Mouse (Mus musculus): Measurements from ENCODE around the gene Gm1043. TPM values are rescaled to one million over a fixed set of nuclear protein-coding genes. Genes with fewer than 3 reads are reported as not detected.
A peak's percentile ranks its signal among the peaks of the same experiment; 100 is the strongest.

The Gm1043 gene
- polyA plus RNA-seq, 1 experiment = 0.38 TPM

- no peak overlapping the region for H3K4me3 ChIP-seq (replicated peaks; ENCODE audit: extremely low read depth, low read depth, low read length)
- no peak for DNase-seq
- no peaks in the 10 kb centered on the region for H3K4me1 ChIP-seq (ENCODE audit: control insufficient read depth, insufficient read depth, low read length)
- no peak for TF ChIP-seq CTCF (IDR thresholded peaks at IDR 0.05; ENCODE audit: insufficient read depth, low read length)
- TF ChIP-seq POLR2A (IDR thresholded peaks at IDR 0.05; ENCODE audit: borderline replicate concordance, extremely low read depth, low read depth, low read length) = no peak
- WGBS = 34% methylated on average over 6 of the region's 6 CpGs
These were observed 142.9 kb downstream of the Gm1043 start for GRCm38 (mm10) chr5:37227956-37228680.

- Histone ChIP-seq H3K4me1 (ENCODE audit: control insufficient read depth, insufficient read depth, low read length) (no peaks in the 10 kb centered on the region), H3K4me3 (replicated peaks; ENCODE audit: extremely low read depth, low read depth, low read length) (no peak overlapping the region)
- 64% methylated on average over 7 of the region's 7 CpGs for WGBS
- TF ChIP-seq POLR2A (IDR thresholded peaks at IDR 0.05; ENCODE audit: borderline replicate concordance, extremely low read depth, low read depth, low read length) = no peak
- TF ChIP-seq CTCF (IDR thresholded peaks at IDR 0.05; ENCODE audit: insufficient read depth, low read length) = no peak
- no peak for DNase-seq
These were observed 143.7 kb downstream of the Gm1043 start for GRCm38 (mm10) chr5:37228894-37229293.

GRCm38 (mm10) chr5:37233010-37233557 is 147.9 kb downstream of the Gm1043 start:
- H3K4me3 ChIP-seq (replicated peaks; ENCODE audit: extremely low read depth, low read depth, low read length) = no peak overlapping the region
- TF ChIP-seq CTCF (IDR thresholded peaks at IDR 0.05; ENCODE audit: insufficient read depth, low read length) (no peak), POLR2A (IDR thresholded peaks at IDR 0.05; ENCODE audit: borderline replicate concordance, extremely low read depth, low read depth, low read length) (no peak)
- WGBS = 36% methylated on average over 9 of the region's 9 CpGs
- no peaks in the 10 kb centered on the region for H3K4me1 ChIP-seq (ENCODE audit: control insufficient read depth, insufficient read depth, low read length)
- DNase-seq = no peak

- no peaks in the 10 kb centered on the region for H3K4me1 ChIP-seq (ENCODE audit: control insufficient read depth, insufficient read depth, low read length)
- WGBS = 23% methylated on average over 2 of the region's 2 CpGs
- H3K4me3 ChIP-seq (replicated peaks; ENCODE audit: extremely low read depth, low read depth, low read length) = no peak overlapping the region
- TF ChIP-seq POLR2A (IDR thresholded peaks at IDR 0.05; ENCODE audit: borderline replicate concordance, extremely low read depth, low read depth, low read length) (no peak), CTCF (IDR thresholded peaks at IDR 0.05; ENCODE audit: insufficient read depth, low read length) (no peak)
- DNase-seq = no peak
These were observed 153.5 kb downstream of the Gm1043 start for GRCm38 (mm10) chr5:37238654-37239053.

- no peak for TF ChIP-seq CTCF (IDR thresholded peaks at IDR 0.05; ENCODE audit: insufficient read depth, low read length)
- no peak for TF ChIP-seq POLR2A (IDR thresholded peaks at IDR 0.05; ENCODE audit: borderline replicate concordance, extremely low read depth, low read depth, low read length)
- Histone ChIP-seq H3K4me1 (ENCODE audit: control insufficient read depth, insufficient read depth, low read length) (no peaks in the 10 kb centered on the region; the same call in 1 of the 2 replicates), H3K4me3 (replicated peaks; ENCODE audit: extremely low read depth, low read depth, low read length) (no peak overlapping the region)
- WGBS = 5% methylated on average over 5 of the region's 5 CpGs
- no peak for DNase-seq
These were observed 155.4 kb downstream of the Gm1043 start for GRCm38 (mm10) chr5:37240550-37240949.

- Histone ChIP-seq H3K4me3 (replicated peaks; ENCODE audit: extremely low read depth, low read depth, low read length) (no peak overlapping the region), H3K4me1 (ENCODE audit: control insufficient read depth, insufficient read depth, low read length) (no peaks in the 10 kb centered on the region; the same call in 1 of the 2 replicates)
- TF ChIP-seq CTCF (IDR thresholded peaks at IDR 0.05; ENCODE audit: insufficient read depth, low read length) (no peak), POLR2A (IDR thresholded peaks at IDR 0.05; ENCODE audit: borderline replicate concordance, extremely low read depth, low read depth, low read length) (no peak)
- no peak for DNase-seq
- 19% methylated on average over 9 of the region's 9 CpGs for WGBS
These were observed 156.1 kb downstream of the Gm1043 start for GRCm38 (mm10) chr5:37241224-37241623.

GRCm38 (mm10) chr5:37241651-37242151 is 156.5 kb downstream of the Gm1043 start, which contains the start of gene Crmp1:
Crmp1 (plus strand) TSS chr5:37241940.
- DNase-seq = no peak
- 2% methylated on average over 56 of the region's 56 CpGs for WGBS
- no peak for TF ChIP-seq POLR2A (IDR thresholded peaks at IDR 0.05; ENCODE audit: borderline replicate concordance, extremely low read depth, low read depth, low read length)
- no peak for TF ChIP-seq CTCF (IDR thresholded peaks at IDR 0.05; ENCODE audit: insufficient read depth, low read length)
- Histone ChIP-seq H3K4me3 (replicated peaks; ENCODE audit: extremely low read depth, low read depth, low read length) (no peak within 1 kb of the TSS), H3K4me1 (ENCODE audit: control insufficient read depth, insufficient read depth, low read length) (no peaks in the 10 kb centered on the region; the same call in 1 of the 2 replicates)

GRCm38 (mm10) chr5:37242360-37243168 is 157.4 kb downstream of the Gm1043 start:
- 13% methylated on average over 44 of the region's 44 CpGs for WGBS
- Histone ChIP-seq H3K4me3 (replicated peaks; ENCODE audit: extremely low read depth, low read depth, low read length) (no peak overlapping the region), H3K4me1 (ENCODE audit: control insufficient read depth, insufficient read depth, low read length) (no peaks in the 10 kb centered on the region; the same call in 1 of the 2 replicates)
- no peak for TF ChIP-seq CTCF (IDR thresholded peaks at IDR 0.05; ENCODE audit: insufficient read depth, low read length)
- no peak for TF ChIP-seq POLR2A (IDR thresholded peaks at IDR 0.05; ENCODE audit: borderline replicate concordance, extremely low read depth, low read depth, low read length)
- DNase-seq = no peak

- Histone ChIP-seq H3K4me1 (ENCODE audit: control insufficient read depth, insufficient read depth, low read length) (no peaks in the 10 kb centered on the region; the same call in 1 of the 2 replicates), H3K4me3 (replicated peaks; ENCODE audit: extremely low read depth, low read depth, low read length) (no peak overlapping the region)
- TF ChIP-seq POLR2A (IDR thresholded peaks at IDR 0.05; ENCODE audit: borderline replicate concordance, extremely low read depth, low read depth, low read length) (no peak), CTCF (IDR thresholded peaks at IDR 0.05; ENCODE audit: insufficient read depth, low read length) (no peak)
- 3% methylated on average over 19 of the region's 19 CpGs for WGBS
- peak; percentile 16 for DNase-seq
These were observed 158.2 kb downstream of the Gm1043 start for GRCm38 (mm10) chr5:37243169-37243886.

Data from lung, adult 2 months (tissue).